Mouse (Mus musculus) olfactory bulb, adult 2 months (tissue): Measurements from ENCODE around the gene Pcif1.

Source experiments
- CTCF ChIP-seq: fragments of 200-500 bp; IDR thresholded peaks from 2 replicates; pipeline ENCODE4 v1.5.1; 2012; ENCODE audit warnings: low read depth, mild to moderate bottlenecking, low read length, moderate library complexity; ENCODE audit not compliant: insufficient read depth
- POLR2A ChIP-seq: fragments of 200-500 bp; IDR thresholded peaks from 2 replicates; pipeline ENCODE4 v1.6.1; 2012; ENCODE audit warnings: mild to moderate bottlenecking, low read depth, low read length, moderate library complexity; ENCODE audit not compliant: insufficient read depth

GRCm38 (mm10) chr2:164940140-164940830, 61.2 kb downstream of the Pcif1 start, which contains the start of gene Mmp9:
- TF ChIP-seq CTCF (no peak), POLR2A (no peak)
